Mouse (Mus musculus) c-Kit-positive CD71-positive TER-119-negative erythroid progenitor cells, embryonic 14.5 days (primary cell): ENCODE measurements around the gene G430095P16Rik.

Experiments used
- DNase-seq: peaks from one replicate; pipeline ENCODE4 v3.0.0-alpha.2; 2013; ENCODE audit warnings: low read depth

The G430095P16Rik gene

DNA sequence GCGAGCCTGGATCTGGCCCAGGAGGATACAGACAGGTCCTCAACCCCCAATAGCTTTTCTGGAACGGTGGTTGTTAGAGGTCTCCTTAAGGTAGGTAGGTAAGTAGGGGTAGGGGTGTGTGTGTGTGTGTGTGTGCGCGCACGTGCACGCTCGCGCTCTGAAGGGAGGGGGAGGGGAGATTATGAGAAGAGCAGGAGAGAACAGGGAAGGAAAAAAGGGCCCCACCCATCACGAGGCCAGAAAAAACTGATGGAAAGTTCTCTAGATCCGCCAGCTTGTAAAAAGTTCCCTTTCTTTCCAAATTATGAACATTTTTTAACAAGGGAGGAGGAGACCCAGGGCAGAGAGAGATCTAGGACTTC, 20.2 kb downstream of the G430095P16Rik start:
- no peak for DNase-seq

DNA sequence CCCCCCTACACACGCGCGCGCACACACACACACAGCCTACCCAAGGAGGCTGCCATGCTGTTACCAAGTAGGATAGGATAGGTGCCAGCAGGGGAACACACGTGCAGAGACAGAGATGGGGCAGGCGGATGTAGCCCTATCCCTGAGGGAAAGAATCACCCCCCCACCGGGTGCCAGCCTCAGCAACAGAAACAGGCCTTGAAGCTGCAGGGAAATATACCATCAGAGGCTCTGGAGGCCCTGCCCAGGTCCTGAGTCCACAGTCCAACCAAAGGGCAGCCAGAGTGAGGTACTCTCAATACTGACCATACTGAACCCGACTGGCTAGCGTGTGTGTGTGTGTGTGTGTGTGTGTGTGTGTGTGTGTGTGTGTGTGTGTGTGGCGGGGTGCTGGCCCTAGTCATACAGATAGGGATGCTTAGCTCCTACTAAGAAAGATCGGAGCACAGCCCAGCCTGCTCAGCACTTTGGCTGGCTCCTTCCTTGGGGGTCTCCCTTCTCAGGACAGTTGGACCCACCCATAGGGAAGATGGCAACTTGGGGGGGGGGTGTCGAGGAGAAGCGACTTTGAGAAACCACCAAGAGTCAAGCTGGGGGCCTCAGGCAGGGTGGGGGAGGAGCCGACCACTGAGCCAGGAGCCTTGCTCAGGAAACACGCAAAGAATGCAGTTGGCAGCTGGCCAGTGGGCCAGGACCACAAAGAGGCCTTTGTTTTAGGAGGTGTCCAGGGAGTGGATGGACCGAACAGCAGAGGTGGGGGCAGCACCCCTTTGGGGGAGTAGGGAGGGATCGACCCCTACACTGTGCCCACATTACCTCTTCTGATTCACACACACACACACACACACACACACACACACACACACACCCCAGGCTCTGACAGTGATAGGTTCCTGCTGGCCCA, 21.0 kb downstream of the G430095P16Rik start:
- DNase-seq = no peak

DNA sequence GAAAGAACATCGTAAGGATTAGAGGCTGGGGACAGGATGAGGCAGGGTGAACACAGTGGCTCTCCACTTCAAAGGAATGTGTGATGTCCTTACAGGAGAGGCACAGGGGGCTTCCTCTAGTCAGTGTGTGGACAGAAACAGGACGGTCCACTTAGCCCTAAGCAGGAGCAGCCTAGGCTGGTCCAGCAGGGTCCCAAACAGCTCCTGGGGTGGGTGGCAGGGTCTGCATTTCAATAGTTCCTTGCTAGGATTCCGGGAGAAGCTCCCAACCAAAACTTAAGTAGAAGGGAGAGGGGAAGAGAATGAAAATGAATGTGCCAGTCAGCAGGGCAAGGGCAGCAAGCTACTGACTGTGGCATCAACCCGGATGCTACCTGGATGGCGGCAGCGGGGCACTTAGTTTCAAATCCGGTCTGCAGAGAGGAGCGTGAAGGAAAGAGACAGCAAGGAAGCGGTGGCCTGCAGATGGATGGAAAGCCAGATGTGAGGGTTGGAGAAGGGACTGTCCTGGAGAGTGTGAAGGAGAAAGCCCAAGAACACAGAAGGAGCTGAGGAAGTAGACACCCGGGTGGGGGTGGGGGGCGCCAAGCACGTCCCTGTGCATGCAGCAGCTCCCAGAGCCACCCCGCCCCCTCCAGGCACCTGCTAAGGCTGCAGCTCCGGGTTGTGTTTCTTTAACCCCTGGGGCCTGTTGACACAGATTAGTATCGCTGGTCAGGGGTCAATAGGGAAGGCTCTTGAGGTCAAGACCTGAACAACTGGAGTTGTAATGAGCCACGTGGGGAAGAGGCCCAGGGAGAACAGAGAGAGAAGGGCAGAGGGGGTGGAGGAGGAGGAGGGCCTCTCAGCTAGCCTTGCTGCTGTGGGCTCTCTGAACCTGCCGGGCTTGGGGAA, 22.5 kb downstream of the G430095P16Rik start:
- no peak for DNase-seq

DNA sequence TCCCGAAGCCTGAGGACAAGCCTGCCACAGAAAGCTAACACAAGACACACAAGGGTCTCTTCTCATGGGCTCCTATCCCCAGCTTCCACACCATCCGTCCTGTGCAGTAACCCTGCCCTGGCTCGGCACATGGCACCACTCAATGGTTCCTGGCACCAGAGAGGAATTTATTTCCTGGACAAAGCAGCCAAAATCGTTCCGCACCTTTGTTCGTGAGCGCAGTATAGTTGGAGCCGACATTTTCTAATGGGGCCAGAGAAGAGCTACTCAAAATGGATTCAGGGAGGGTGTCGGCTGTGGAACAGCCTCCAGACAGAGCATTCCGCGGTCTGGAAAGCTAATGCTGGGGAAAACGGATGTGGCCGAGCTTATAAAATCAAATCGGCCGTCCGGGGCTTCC, 26.7 kb downstream of the G430095P16Rik start:
- no peak for DNase-seq

DNA sequence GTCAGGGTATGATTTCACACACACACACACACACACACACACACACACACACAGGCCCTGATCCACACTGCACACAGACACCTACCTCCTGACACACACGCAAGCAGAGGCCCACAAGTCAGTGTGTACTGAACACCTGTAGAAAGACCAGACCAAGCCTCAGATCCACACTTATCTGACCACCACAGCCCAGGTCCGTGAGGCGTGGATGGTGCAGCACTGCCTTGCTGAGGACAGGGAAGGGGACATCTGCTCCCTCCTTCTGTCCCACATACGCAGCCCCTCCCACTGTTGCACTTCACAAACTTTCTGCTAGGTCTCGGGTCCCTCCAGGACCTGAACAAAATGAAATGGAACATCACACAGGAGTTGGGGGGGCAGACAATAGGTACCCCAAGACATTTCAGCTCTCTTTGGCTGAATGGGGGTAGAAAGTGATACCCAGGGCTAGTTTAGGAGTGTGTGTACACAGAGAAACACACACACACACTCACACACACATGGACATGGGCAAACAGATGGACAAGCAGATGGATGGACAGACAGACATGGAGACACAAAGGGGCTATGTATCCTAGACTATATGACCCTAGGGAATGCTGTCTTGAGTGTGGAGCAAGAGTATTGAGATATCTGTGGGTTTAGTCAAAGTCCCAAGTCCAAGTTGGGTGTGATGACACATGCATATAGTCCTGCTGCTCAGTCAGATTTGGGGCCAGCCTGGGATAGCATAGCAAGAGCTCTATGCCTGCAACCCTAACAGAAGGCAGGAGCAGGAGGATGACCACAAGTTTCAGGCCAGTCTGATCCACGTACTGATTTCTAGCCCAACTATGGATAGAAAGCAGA, 30.2 kb downstream of the G430095P16Rik start:
- DNase-seq = no peak

DNA sequence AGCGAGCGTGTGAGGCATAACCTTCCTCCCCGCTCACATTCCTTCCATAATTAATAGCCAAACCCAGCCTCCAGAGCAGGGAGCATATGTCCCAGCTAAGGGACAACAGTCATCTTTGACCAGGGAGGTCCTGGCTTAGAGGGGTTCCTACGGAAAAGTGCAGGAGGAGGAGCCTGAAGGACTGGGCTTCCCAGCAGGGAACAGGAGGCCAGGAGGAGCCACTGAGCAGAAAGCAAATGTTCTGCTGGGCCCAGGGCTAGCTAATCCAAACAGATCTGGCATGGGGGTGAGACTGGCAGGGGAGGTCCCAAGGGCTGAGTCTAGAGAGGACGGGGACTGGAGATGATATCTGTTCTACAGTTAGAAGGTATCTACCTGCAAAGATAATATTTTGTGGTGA, 34.7 kb downstream of the G430095P16Rik start:
- no peak for DNase-seq

DNA sequence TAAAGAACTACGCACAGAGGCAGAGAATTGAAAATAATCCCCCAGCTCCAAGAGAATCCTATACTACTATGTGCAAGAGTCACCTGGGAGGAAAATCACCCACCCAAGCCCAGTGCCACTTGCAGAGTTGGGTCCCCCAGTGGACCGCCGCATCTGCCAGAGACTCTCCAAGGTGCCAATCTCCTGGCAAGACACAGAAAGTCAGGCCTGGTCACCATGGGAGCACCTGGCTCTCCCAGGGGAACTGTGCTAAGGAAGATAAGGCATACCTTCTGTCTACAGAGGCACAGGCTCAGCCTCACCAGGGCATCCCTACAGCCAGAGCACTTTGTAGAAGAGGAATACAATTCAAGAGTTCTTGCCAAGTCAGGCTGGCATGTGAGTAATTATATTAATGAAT, 35.5 kb downstream of the G430095P16Rik start:
- DNase-seq = no peak

DNA sequence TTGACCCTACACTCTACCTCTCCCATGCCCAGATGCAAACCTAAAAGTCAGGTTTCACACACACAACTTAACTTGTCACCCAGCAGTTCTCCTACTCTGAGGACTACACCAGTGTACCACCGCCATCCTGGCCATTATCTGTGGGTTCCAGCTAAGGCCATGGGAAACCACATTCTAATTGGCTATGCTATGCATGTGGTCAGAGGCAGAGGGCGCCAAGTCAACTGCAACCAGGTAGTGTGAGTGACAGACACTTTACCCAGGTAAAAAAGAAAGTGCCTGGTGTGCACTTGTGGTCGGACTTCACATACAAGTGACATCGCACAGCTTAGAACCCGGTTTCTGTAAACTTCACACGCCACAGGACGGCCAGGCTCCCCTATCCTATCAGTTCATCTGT, 36.3 kb downstream of the G430095P16Rik start:
- no peak for DNase-seq

DNA sequence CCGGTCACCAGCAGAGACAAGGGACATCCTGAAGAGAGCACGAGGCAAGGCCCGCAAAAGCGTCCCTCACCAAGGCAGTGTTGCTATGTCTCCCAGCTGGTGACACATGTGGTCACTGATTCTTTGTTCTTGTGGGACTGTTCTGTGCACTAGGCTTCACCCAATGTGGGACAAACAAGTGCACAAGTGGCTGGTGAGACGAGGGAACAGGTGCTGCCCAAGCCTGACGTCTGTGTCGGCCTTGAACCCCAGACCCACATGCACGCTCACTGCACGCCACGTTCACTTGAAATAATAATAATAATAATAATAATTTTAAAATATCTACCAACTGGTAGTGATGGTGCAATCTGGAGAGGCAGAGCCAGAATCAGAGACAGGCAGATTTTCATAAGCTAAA, 36.9 kb downstream of the G430095P16Rik start:
- no peak for DNase-seq

DNA sequence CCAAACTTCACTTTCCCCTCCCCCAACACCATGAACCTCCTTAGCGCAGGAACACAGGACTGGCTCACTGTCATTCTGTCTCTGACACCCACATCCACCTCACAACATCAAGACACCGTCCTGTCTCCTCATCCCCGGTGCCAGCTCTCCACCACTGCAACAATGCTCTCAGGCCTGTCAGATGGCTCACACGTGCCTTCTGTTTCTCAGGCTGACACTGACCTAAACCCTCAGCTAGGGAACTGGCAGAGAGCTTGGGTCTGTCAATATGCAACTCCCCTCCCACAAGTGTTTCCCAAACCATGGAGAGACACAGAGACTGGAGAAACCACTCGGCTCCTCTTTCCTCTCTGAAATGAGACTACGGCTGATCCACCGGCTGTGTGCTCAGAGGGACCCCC, 37.6 kb downstream of the G430095P16Rik start:
- DNase-seq = no peak

DNA sequence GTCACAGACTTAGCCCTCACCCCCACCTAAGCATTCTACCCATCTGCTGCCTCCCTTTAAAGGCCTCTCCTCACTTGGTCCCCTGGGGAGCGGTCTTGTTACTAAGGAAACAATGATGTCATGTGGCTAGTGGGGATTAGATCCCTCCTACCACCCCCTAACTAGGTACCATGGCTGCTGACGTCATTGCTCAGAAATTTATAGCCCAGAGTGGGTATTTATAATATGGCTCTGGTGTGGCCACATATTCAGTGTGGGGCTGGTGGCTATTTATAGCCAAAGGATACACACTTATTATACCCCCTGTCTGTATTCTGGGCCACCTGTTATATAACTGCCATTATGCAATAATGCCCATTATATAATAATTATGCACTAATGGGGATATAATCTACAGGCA, 38.1 kb downstream of the G430095P16Rik start:
- DNase-seq = no peak

DNA sequence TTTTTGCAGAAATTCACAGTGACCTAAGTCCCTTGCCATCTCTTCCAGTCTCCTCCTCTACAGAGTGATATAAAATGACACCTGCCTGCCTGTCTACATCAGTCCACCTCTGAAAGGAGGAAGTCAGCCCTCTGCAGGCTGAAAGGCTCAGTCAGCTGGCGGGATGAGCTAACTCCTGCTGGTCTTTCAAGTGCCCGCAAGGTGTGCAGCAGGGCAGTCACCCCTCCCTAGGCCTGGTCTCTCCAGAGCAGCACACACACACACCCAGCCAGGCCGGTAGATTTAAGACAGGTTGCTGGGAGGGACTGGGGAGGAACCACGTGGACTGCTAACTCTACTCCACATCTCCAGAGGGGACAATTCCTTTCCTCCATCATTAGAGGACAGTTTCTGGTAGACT, 41.3 kb downstream of the G430095P16Rik start:
- no peak for DNase-seq

DNA sequence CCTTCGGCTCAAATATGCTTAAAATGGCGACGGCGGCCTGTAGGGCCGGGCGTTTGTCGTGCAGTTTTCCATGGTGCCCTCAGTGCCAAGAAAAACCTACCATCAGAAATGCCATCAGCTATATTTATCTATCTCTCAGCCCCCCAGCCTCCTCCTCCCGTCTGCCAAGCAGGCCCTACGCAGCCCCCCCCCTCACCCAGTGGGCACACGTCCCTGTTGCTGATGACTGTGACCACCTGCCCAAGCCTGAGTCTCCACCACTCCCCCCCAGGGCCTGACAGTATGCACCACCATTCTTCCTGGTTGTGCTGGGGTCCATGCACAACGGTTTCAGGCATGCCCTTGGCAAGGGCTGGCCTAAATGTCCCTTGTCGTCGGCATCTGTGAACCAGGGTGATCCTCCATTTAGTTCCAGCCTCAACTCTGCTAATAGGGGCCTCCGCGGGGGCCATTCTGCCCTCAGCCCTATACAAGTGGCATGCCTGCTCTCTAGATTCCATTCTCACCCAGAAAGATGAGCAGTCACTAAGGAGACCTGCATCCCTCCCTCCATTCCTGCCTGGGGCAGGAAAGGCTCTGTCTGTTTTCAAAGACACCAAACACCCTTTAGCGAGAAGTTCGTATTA, 42.2 kb downstream of the G430095P16Rik start:
- DNase-seq = no peak

DNA sequence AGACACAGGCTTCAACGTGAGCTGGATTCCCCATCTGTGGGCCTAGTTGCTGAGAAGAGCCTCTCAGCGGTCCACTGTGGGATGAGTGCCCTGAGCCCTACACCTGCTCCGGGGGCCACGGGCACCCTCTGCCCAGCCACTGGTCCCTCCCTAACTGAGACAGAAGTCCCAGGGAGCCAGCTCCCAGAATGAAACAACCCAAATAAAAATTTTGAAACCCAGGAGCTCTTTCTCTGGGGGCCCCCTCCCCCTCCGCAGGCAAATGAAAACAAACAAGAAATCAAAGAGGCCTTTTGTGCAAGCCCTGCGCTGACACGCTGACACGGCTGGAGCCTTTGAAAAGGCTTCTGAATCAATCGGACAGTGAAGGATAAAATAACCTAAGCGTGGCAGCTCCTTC, 42.8 kb downstream of the G430095P16Rik start:
- DNase-seq = no peak

DNA sequence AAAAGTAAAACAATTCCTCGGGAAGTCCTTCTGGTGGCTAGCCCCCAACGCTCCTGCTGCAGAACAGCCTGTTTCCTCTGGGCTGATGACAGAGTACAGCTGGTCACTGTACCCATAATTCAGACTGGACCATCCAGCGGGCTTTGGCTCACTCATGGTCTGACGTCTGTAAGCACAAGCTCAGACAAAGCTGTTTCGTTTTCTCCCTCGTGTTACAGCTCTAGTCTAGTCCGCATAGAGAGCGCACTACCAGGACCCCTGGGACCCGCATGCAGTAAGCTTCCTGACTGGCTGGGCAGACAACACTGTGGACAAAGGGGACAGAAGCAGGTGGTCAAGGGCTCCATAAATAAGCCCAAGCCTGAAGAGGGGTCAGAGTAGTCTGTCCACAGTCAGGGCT, 43.6 kb downstream of the G430095P16Rik start:
- no peak for DNase-seq

DNA sequence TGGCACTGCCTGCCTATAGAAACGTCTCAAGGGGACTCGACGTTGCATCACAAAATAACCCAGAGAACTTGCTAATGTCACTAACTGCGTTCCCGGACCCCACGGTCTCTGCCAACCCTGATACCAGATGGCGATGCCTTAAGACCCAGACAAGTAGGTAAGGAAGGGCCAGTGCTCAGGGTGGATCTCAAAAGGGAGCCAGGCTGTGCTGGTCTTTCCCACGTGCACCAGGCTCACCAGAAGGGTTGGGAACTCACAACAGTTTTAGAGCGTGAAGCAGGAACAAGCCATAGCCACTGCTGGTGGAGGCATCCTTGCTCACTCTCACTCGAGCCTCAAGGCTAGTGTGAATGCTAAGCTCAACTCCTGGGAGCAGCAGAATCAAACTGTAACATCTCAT, 44.4 kb downstream of the G430095P16Rik start:
- no peak for DNase-seq

DNA sequence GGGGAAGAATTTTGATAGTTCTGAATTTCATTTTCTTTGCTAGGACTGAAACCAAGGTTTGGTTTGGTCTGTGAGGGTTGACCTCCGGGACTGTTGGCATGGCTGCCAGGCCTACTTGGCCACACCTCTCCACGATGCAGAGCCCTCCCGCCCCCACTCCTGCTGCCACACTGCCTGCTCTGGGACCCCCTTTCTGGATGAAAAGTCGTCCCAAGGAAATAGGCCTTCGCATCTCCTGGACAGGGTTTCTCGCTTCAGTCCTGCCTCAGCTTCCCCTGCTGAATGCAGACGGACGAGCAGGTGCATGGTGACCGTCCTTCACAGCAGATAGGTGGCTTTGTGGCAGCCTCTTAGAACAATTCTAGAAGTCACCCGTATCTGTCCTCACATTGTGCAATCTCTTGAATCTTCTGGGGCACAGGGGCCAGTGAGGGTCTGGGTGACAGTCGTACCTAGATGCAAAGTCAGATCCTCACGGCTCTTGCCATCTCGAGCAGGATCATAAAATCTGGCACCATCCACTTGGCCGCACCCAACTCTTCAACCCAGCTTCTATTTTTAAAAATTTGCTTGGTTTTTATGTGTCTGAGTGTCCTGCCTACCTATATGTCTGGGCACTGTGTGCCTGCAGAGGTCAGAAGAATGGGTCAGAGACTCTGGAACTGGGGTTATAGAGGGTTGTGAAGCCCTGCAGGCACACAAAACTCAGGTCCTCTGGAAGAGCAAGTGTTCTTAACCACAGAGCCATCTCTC, 45.7 kb downstream of the G430095P16Rik start:
- no peak for DNase-seq

DNA sequence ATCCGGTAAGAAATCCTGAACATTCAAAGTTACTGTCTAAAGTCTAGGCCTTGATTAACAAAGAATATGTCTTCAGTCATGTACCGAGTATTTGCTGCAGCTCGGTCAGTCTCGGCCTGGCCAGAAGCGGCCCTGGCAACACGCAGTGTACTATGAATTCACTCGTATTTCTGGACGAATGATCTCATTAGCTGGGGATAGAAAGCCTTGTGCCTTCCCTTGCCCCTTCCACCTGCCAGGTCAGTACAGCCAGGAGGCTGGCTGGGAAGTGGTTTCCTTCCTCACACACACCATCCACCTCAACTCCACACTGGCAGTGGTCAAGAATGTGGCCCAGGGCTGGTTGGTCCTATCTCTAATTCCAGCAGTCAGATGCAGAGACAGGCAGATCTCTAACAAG, 46.5 kb downstream of the G430095P16Rik start:
- no peak for DNase-seq

DNA sequence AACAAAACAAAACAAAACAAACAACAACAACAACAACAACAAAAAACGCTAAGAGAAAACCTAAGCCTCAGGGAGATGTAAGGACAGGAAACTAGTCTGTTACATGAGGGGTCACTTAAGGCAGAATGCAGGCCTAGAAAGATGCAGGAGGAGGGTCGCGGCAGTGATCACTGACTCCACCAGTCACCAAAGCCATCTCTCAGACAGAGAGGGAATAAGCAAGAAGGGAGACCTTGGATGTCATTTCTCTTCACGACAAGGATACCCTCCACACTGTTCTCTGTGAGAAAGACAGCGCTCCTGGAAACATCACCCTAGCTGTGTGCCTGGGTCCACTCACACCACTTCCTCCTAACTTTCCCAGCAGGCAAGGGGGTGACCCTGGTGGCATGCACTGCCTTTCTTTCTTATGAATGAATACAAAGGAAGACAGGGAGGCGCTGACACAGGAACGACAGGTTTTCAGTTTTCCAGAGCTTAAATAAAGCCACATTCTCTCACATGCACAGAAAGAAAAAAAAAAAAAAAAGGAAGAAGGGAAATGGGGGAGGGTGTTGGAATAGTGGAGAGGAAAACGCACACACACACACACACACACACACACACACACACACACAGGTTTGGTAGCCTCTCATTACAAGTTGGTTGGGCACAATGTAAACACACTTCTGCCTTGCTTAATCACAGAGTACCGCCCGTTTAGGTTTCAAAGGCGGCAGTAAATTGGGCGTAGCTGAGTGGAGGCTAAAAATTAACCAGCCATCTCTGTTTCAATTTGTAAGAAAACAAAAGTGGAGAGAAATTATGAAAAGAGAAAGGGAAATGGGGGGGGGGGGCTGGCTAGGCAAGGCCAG, 47.5 kb downstream of the G430095P16Rik start:
- no peak for DNase-seq
